Mouse (Mus musculus): ENCODE data around the gene Stx8.
A peak's percentile ranks its signal among the peaks of the same experiment; 100 is the strongest.

Stx8 gene

GRCm38 (mm10) chr11:68145586-68146455 lies 179.8 kb downstream of the Stx8 start:
- no peak for DNase-seq (ENCODE audit: low read depth)

- DNase-seq (ENCODE audit: low read depth) = no peak
These were observed 180.5 kb downstream of the Stx8 start for GRCm38 (mm10) chr11:68146456-68146851.

GRCm38 (mm10) chr11:68150938-68151337 lies 184.9 kb downstream of the Stx8 start:
- no peak for DNase-seq (ENCODE audit: low read depth)

- DNase-seq (ENCODE audit: low read depth) = peak; percentile 15
These were observed 189.8 kb downstream of the Stx8 start for GRCm38 (mm10) chr11:68155821-68156220.

- DNase-seq (ENCODE audit: low read depth) = peak; percentile 17
These were observed 192.2 kb downstream of the Stx8 start for GRCm38 (mm10) chr11:68158166-68158565.

- DNase-seq (ENCODE audit: low read depth) = no peak
These were observed 193.9 kb downstream of the Stx8 start for GRCm38 (mm10) chr11:68159867-68160266.

GRCm38 (mm10) chr11:68164408-68164807 lies 198.4 kb downstream of the Stx8 start:
- no peak for DNase-seq (ENCODE audit: low read depth)

- no peak for DNase-seq (ENCODE audit: low read depth)
These were observed 202.4 kb downstream of the Stx8 start for GRCm38 (mm10) chr11:68168427-68168826.

GRCm38 (mm10) chr11:68171973-68172647 lies 206.1 kb downstream of the Stx8 start:
- DNase-seq (ENCODE audit: low read depth) = no peak

GRCm38 (mm10) chr11:68172648-68173045 lies 206.7 kb downstream of the Stx8 start:
- no peak for DNase-seq (ENCODE audit: low read depth)

- DNase-seq (ENCODE audit: low read depth) = peak; percentile 70
These were observed 210.6 kb downstream of the Stx8 start for GRCm38 (mm10) chr11:68176550-68176949.

- DNase-seq (ENCODE audit: low read depth) = no peak
These were observed 211.4 kb downstream of the Stx8 start for GRCm38 (mm10) chr11:68177415-68177814.

- no peak for DNase-seq (ENCODE audit: low read depth)
These were observed 219.7 kb downstream of the Stx8 start for GRCm38 (mm10) chr11:68185647-68186046.

- DNase-seq (ENCODE audit: low read depth) = no peak
These were observed 221.2 kb downstream of the Stx8 start for GRCm38 (mm10) chr11:68187242-68187641.

- DNase-seq (ENCODE audit: low read depth) = no peak
These were observed 222.8 kb downstream of the Stx8 start for GRCm38 (mm10) chr11:68188695-68189201.

GRCm38 (mm10) chr11:68190849-68191248 lies 224.9 kb downstream of the Stx8 start:
- no peak for DNase-seq (ENCODE audit: low read depth)

GRCm38 (mm10) chr11:68195168-68195567 lies 229.2 kb downstream of the Stx8 start:
- no peak for DNase-seq (ENCODE audit: low read depth)

GRCm38 (mm10) chr11:68195693-68196176 lies 229.7 kb downstream of the Stx8 start:
- DNase-seq (ENCODE audit: low read depth) = no peak

- DNase-seq (ENCODE audit: low read depth) = no peak
These were observed 230.6 kb downstream of the Stx8 start for GRCm38 (mm10) chr11:68196566-68196965.

GRCm38 (mm10) chr11:68197471-68197870 lies 231.5 kb downstream of the Stx8 start:
- no peak for DNase-seq (ENCODE audit: low read depth)

GRCm38 (mm10) chr11:68198696-68199095 lies 232.7 kb downstream of the Stx8 start:
- DNase-seq (ENCODE audit: low read depth) = no peak

- no peak for DNase-seq (ENCODE audit: low read depth)
These were observed 233.1 kb downstream of the Stx8 start for GRCm38 (mm10) chr11:68199103-68199502.

Measured in 416B (cell line).